7 mouse cellular contexts compared by ENCODE assay signal in the genomic region with DNA sequence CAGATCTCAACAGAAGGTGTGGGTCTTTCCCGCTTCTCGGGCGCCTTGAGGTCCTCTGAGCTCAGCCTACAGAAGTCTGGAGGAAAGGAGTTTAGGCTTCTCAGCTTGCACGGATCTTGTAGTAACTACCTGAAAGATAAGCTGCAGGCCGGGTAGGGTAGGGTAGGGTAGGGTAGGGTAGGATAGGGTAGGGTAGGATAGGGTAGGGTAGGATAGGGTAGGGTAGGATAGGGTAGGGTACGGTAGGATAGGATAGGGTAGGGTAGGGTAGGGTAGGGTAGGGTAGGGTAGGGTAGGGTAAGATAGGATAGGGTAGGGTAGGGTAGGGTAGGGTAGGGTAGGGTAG. TPM values are rescaled to one million over a fixed set of nuclear protein-coding genes. Genes with fewer than 3 reads are reported as not detected.
DNase-seq lines count a peak whose midpoint lies in the region; ATAC-seq and TF ChIP-seq lines count a peak whose summit lies in the region.
"Not testable (repeated sequence)": the region's sequence is repeated elsewhere in the genome, so short reads cannot be mapped to it uniquely, and the experiment has no call there.

No protein-coding gene starts in this region.

- TF ChIP-seq POLR2A in ES-Bruce4 (IDR thresholded peaks at IDR 0.05; ENCODE audit: insufficient read depth, low read length) = not testable (repeated sequence)

- not testable (repeated sequence) for TF ChIP-seq CTCF in ES-Bruce4 (IDR thresholded peaks at IDR 0.05; ENCODE audit: low read depth, low read length); liver, postnatal 0 days (IDR thresholded peaks at IDR 0.05; ENCODE audit: low read depth)

- ATAC-seq in heart, embryonic 12.5 days (ENCODE audit: insufficient number of reproducible peaks, low FRiP score); hindbrain, embryonic 13.5 days (ENCODE audit: low FRiP score); midbrain, embryonic 12.5 days (ENCODE audit: low FRiP score, low read depth): not testable (repeated sequence)
- ATAC-seq in liver, embryonic 12.5 days = peak; percentile 68
- peak; percentile 53 for ATAC-seq in liver, postnatal 0 days

- H3K9ac ChIP-seq in ES-Bruce4 (ENCODE audit: low read depth, poor library complexity, severe bottlenecking); heart, embryonic 12.5 days; liver, postnatal 0 days (replicated peaks); midbrain, embryonic 12.5 days (replicated peaks): not testable (repeated sequence)
- 0 out of 2 replicates have a peak overlapping the region, but pooled peaks have one; percentile 4 for H3K9ac ChIP-seq in hindbrain, embryonic 13.5 days
- H3K9ac ChIP-seq in liver, embryonic 12.5 days = peak overlapping the region; percentile 58; the same call in 1 of the 2 replicates

- peak overlapping the region; percentile 1; the same call in 1 of the 2 replicates for H3K4me2 ChIP-seq in heart, embryonic 12.5 days
- not testable (repeated sequence) for H3K4me2 ChIP-seq in hindbrain, embryonic 13.5 days; liver, postnatal 0 days (ENCODE audit: low read depth, low read length); midbrain, embryonic 12.5 days (replicated peaks)
- H3K4me2 ChIP-seq in liver, embryonic 12.5 days = peak overlapping the region; percentile 63

- H3K4me3 ChIP-seq in ES-Bruce4 (ENCODE audit: low read depth, low read length); heart, embryonic 12.5 days; hindbrain, embryonic 13.5 days; liver, postnatal 0 days (ENCODE audit: low read depth, low read length); midbrain, embryonic 12.5 days: not testable (repeated sequence)
- H3K4me3 ChIP-seq in erythroblast, embryonic 14.5 days (replicated peaks) = peak overlapping the region; percentile 13
- peak overlapping the region; percentile 20; the same call in 1 of the 2 replicates for H3K4me3 ChIP-seq in liver, embryonic 12.5 days

- peak overlapping the region; percentile 74 for H3K27ac ChIP-seq in ES-Bruce4 (ENCODE audit: insufficient read depth, low read length)
- peak overlapping the region; percentile 58 for H3K27ac ChIP-seq in heart, embryonic 12.5 days (ENCODE audit: poor library complexity, severe bottlenecking)
- H3K27ac ChIP-seq in hindbrain, embryonic 13.5 days = not testable (repeated sequence)
- peak overlapping the region; percentile 94 for H3K27ac ChIP-seq in liver, embryonic 12.5 days
- peak overlapping the region; percentile 9; the same call in 1 of the 2 replicates for H3K27ac ChIP-seq in liver, postnatal 0 days (ENCODE audit: low read depth)
- peak overlapping the region; percentile 60; the same call in 1 of the 2 replicates for H3K27ac ChIP-seq in midbrain, embryonic 12.5 days (replicated peaks)

- not testable (repeated sequence) for DNase-seq in liver, postnatal 0 days

- H3K4me1 ChIP-seq in ES-Bruce4 (ENCODE audit: control insufficient read depth, insufficient read depth, low read length) = peaks cover 40% of the 10 kb centered on the region
- H3K4me1 ChIP-seq in erythroblast, embryonic 14.5 days (ENCODE audit: control insufficient read depth) = peaks cover 73% of the 10 kb centered on the region
- peaks cover 68% of the 10 kb centered on the region for H3K4me1 ChIP-seq in heart, embryonic 12.5 days (replicated peaks)
- H3K4me1 ChIP-seq in hindbrain, embryonic 13.5 days (replicated peaks) = peaks cover 43% of the 10 kb centered on the region
- peaks cover 74% of the 10 kb centered on the region for H3K4me1 ChIP-seq in liver, embryonic 12.5 days
- H3K4me1 ChIP-seq in liver, postnatal 0 days (ENCODE audit: insufficient read depth) = not testable (repeated sequence)
- H3K4me1 ChIP-seq in midbrain, embryonic 12.5 days = peaks cover 32% of the 10 kb centered on the region

- not testable (repeated sequence) for H3K36me3 ChIP-seq in ES-Bruce4 (ENCODE audit: control insufficient read depth, insufficient read depth, low read length, poor library complexity, severe bottlenecking); erythroblast, embryonic 14.5 days (ENCODE audit: control insufficient read depth); hindbrain, embryonic 13.5 days; liver, embryonic 12.5 days; liver, postnatal 0 days (replicated peaks; ENCODE audit: insufficient read depth, low read length); midbrain, embryonic 12.5 days
- peaks cover 13% of the 10 kb centered on the region for H3K36me3 ChIP-seq in heart, embryonic 12.5 days

- not testable (repeated sequence) for H3K9me3 ChIP-seq in ES-Bruce4 (replicated peaks; ENCODE audit: control insufficient read depth, insufficient read depth, low read length, poor library complexity, severe bottlenecking); erythroblast, embryonic 14.5 days (ENCODE audit: control insufficient read depth, low read length); heart, embryonic 12.5 days (replicated peaks); hindbrain, embryonic 13.5 days; liver, embryonic 12.5 days (replicated peaks); liver, postnatal 0 days (ENCODE audit: low read length); midbrain, embryonic 12.5 days

- H3K27me3 ChIP-seq in ES-Bruce4 (ENCODE audit: control insufficient read depth, insufficient read depth, low read length, poor library complexity, severe bottlenecking); erythroblast, embryonic 14.5 days (ENCODE audit: control insufficient read depth); heart, embryonic 12.5 days (replicated peaks); hindbrain, embryonic 13.5 days; liver, embryonic 12.5 days (replicated peaks); liver, postnatal 0 days (ENCODE audit: insufficient read depth, low read length); midbrain, embryonic 12.5 days: not testable (repeated sequence)

- TF ChIP-seq EP300 in ES-Bruce4 (IDR thresholded peaks at IDR 0.05; ENCODE audit: insufficient read depth, low read depth, low read length); liver, postnatal 0 days (IDR thresholded peaks at IDR 0.05; ENCODE audit: low read depth): not testable (repeated sequence)

- 17% methylated on average over 6 of the region's 6 CpGs for WGBS in heart, embryonic 12.5 days
- 60% methylated on average over 5 of the region's 6 CpGs for WGBS in hindbrain, embryonic 13.5 days
- WGBS in liver, embryonic 12.5 days (ENCODE audit: insufficient replicate concordance) = 8% methylated on average over 6 of the region's 6 CpGs
- WGBS in liver, postnatal 0 days (ENCODE audit: insufficient replicate concordance) = 39% methylated on average over 6 of the region's 6 CpGs
- WGBS in midbrain, embryonic 12.5 days = 59% methylated on average over 5 of the region's 6 CpGs

RNA-seq across cellular contexts. Expression of a gene that starts 31.6 kb away (rescaled TPM):
- 273 and 285 TPM in 2 replicates for polyA plus RNA-seq in ES-Bruce4 (2011; ENCODE audit: insufficient read depth, insufficient read length, low read depth, missing spikeins)
- polyA plus RNA-seq in erythroblast, embryonic 14.5 days (2012) = 0.45 and 0.66 TPM in 2 replicates
- 271 and 284 TPM in 2 replicates for polyA plus RNA-seq in heart, embryonic 12.5 days (2016; fragmentation: Nextera tagmentation; extraction: Ambion mirVana)
- 53.1 and 62.7 TPM in 2 replicates for polyA plus RNA-seq in hindbrain, embryonic 13.5 days (2015; fragmentation: Nextera tagmentation; extraction: Ambion mirVana)
- polyA plus RNA-seq in liver, embryonic 12.5 days (2016; fragmentation: Nextera tagmentation; extraction: Ambion mirVana) = 38.3 and 42.4 TPM in 2 replicates
- polyA plus RNA-seq in liver, postnatal 0 days (2015; fragmentation: Nextera tagmentation; extraction: Ambion mirVana) = 137 and 167 TPM in 2 replicates
- polyA plus RNA-seq in midbrain, embryonic 12.5 days (2016; fragmentation: Nextera tagmentation; extraction: Ambion mirVana) = 89.2 and 90.0 TPM in 2 replicates

Comparison
In these comparisons a context has a peak if more than half of its experiments do, and no peak if none do; other contexts are left out.
1. RNA of a gene that starts 31.6 kb away (polyA plus RNA-seq): 273 to 285 TPM in ES-Bruce4, 271 to 284 TPM in heart, embryonic 12.5 days, 137 to 167 TPM in liver, postnatal 0 days, 89.2 to 90.0 TPM in midbrain, embryonic 12.5 days, 53.1 to 62.7 TPM in hindbrain, embryonic 13.5 days and 38.3 to 42.4 TPM in liver, embryonic 12.5 days; 0.45 to 0.66 TPM in erythroblast, embryonic 14.5 days; every median in the first group is over 10 times any median in the second.